Mouse (Mus musculus) CH12.LX (cell line): ENCODE measurements at regions not wholly inside any gene's neighbourhood (a gene's known extent, or its start where the extent isn't known, plus 50 kb on each side); places are given as distances from the start of the nearest gene placed in this dataset.

Experiments used
- BHLHE40 ChIP-seq: IDR thresholded peaks from 2 replicates; pipeline ENCODE4 v1.6.1; 2011; ENCODE audit warnings: mild to moderate bottlenecking, low read depth, low read length, improper control_type of control experiment
- CHD2 ChIP-seq: IDR thresholded peaks from 2 replicates; pipeline ENCODE4 v1.6.1; 2011; ENCODE audit warnings: low read length, improper control_type of control experiment
- CTCF ChIP-seq, 2 experiments: IDR thresholded peaks in 1 of 2; conservative IDR thresholded peaks in 1 of 2; 2 replicates each; pipeline ENCODE4 v1.5.1; 2011 to 2012; ENCODE audit warnings: low read depth in 2 of 2, low read length in 2 of 2, improper control_type of control experiment in 1 of 2, inconsistent platforms in 1 of 2, mild to moderate bottlenecking in 1 of 2, moderate library complexity in 1 of 2

DNA sequence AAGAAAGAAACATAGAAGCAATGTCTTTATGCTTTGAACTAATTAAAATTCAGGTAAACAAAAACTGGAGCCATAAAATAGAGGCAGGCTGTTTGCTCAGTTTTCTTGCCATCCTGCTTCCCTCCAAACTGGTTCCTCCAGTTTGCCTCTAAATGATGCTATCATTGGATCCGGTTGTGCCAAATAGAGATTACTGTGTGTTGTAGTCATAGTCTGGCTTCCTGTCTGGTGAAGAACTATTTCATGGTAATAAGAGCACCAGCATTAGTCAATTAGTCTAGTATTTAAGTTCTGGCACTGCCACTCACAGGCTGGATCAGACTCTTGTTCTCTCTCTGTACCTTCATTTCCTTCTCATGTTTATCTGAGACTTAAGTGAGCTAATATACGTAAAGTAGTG lies 141.9 kb upstream of the Rasa1 start:
- TF ChIP-seq CTCF (conservative IDR thresholded peaks at IDR 0.05 in 1 of 2, IDR thresholded peaks at IDR 0.05 in 1 of 2; ENCODE audit: low read depth in 2 of 2, low read length in 2 of 2): no peak
- no peak for TF ChIP-seq BHLHE40
- TF ChIP-seq CHD2: no peak
